Mouse (Mus musculus): Measurements from ENCODE around the gene Clec3b.

The Clec3b gene

DNA sequence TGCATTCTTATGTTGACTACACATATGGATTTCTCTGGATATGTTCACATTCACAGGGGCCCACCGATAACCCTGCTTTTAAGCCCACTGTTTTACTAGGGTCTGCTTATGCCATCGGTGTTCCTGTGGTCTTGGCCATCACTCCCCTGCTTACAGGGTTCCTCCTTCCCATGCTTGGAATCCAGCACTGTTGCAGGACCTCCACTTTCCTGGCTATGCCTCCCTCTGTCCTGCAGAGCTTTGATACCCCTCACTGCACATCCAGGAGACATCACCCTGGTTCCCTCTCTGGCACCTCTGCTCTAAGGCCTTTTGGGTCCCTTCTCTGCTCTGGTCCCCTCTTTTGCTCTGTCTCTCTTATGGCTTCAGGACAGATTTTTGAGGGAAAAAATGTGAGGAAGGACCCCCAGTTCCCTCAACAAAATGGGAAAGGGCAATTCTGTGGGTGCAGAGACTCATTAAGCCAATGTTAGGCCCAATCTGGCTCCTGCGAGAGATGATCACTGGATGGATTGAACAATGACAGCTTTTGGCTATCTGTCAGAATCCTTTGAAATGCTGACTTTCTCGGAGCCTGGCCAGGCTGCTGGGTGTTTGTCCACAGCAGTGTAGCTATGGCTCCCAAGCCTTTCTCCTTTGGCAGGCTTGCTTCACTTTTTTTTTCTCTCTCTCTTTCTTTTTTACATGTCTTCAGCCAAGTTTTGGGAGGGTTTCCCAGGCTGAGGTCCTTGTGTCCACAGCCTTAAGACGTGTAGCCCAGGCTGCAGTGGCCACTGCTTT, at the start of gene Clec3b:
Gene Clec3b, plus strand, starts transcription at position 706 of the 780 bp plus-strand sequence.
- DNase-seq, result no peak

DNA sequence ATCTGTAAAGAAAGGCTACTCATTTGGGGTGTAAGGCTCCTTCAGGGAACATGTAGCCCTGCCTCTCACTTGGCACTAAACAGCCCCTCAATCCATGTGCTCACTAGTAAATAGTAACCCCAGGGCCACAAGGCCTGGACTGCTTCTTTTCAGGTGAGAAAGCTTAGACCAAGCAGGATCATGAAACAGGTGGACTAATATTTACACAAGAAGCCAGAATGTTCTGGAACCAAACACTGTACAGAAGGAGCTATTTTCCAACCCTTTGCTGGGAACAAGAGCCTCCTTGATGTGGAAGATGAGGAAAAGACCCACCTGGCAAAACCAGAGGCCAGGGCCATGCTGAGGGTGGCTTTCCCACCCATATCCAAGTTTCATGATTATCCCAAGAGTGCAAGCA, 47.3 kb upstream of the Clec3b start:
- DNase-seq, result no peak

DNA sequence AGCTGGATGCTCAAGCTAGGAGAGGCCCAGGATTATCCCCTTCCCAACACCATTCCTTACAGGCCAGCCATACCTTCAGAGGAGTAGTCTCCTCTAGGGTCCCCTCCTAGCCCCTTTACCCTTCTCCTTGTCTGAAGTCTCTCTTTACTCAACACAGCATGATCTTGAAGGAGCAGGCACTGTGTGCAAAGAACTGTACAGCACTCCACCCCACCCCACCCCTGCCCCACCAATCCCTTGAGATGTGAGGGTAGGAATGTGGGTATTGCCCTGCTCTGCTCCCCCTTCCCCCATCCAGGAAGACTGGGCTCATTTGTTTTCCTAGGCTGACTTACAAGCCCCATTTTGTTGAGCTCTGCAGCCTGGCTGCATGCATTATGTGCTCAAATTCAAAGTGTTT, 46.4 kb upstream of the Clec3b start:
- no peak for DNase-seq

DNA sequence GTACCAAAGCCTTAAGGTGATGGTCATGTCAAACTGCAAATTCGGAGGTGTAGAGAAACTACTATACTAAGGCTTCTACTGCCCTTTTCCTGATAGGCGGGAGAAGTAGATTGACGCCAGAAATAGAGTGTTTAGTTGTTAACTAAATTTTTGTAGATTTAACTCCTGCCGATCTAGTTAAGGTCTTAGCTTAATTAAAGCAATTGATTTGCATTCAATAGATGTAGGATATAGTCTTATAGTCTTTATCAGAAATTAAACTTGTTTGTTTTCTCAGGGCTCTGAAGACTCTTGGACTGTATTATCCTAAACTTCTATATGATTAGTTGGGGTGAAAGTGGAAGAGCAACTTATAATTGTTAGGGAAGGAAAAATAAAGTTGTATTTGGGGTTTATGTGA, 43.6 kb upstream of the Clec3b start:
- no peak for DNase-seq

DNA sequence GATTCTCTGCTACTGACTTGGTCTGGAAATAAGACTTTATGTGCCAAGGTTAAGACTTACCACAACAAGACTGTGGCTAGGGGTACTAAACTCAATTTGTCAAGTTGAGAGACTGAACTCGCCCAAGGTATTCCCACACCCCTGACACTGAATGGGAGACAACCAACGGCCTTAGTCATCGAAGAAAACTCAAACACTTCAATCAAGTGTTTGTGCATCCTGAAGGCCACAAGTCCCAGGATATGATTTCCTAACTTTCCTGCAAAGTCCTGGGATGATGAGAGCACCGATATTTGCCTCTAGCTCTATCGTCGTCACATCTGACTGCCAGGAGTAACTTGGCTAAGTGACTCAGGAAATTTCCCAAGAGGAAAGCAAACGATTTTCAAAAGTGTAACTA, 41.6 kb upstream of the Clec3b start:
- no peak for DNase-seq

DNA sequence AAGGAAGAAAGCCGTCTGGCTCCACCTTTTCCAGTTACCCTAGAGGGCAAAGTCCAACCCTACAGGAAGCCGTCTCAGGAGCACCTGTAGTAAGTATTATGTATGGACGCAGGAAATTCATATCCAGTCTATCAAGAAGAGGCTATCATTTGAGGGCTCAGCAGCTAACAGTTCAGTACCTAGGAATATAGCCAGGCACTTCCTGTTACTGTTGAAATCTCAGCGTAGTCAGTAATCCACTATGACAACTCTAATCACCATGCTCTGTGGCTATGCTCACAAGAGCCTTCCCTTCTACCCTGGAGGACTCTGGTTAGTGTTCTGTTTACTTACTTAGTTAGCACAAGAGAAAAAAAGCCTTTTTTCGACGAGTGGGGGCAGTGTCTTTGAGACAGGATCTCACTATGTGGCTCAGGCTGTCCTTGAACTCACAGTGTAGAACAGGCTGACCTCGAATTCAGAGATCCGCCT, 39.0 kb upstream of the Clec3b start:
- peak; percentile 17 for DNase-seq

DNA sequence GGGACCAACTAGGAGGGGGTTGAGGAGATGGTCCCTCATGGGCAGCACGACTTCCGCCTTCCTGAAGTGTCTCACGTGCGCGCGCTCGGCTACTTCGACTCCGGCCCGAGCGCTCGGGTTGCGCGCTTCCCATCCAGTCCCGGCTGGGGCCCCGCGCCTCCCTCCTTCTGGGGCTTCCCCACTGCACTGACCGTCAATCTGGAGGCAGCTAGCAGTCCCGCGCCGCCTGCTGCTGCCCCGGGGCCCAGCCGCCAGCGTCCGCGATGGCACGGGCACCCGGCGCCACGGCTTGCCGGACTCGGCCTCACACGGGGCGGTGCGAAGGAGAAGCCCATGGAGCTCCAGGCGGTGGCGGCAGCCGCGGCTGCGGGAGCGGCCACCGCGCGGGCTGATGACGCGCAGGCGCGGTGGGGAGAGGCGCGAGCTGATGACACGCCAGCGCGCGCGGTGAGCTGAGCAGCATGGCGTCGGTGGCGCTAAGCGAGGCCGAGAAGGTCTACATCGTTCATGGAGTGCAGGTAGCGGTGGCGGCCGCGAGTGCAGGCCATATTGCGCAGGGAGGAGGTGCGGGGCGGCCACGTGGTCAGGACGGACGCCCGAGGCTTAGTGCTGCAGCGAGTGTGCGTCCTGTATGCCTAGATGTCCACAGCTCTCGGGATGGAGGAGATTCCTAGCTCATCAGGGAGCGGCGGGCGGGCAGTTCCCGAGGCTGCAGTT, 37.8 kb upstream of the Clec3b start, which contains the start of the genes Zdhhc3 and Exosc7:
Gene Zdhhc3, minus strand, starts transcription at position 401 of the 717 bp plus-strand sequence.
Gene Exosc7, plus strand, starts transcription at position 411 of the 717 bp plus-strand sequence.
- peak; percentile 95 for DNase-seq

DNA sequence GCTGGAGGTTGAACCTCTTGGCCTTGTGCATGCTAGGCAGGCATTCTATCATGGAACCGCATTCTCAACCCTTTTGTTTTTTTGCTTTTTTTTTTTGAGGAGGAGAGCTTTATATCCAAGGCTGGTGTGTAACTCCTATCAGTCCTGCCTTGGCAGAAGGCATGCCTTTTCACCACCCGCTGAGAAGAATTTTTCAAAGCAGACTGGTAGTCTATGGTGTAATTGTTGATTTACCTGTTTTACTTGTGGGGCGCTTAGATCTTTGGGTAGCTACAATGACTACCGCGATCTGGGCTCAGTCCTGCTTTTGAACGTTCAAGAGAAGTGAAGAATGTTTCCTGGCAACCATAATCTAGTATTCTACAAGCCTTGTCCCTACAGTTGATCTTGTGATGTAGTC, 36.8 kb upstream of the Clec3b start:
- DNase-seq, result no peak

DNA sequence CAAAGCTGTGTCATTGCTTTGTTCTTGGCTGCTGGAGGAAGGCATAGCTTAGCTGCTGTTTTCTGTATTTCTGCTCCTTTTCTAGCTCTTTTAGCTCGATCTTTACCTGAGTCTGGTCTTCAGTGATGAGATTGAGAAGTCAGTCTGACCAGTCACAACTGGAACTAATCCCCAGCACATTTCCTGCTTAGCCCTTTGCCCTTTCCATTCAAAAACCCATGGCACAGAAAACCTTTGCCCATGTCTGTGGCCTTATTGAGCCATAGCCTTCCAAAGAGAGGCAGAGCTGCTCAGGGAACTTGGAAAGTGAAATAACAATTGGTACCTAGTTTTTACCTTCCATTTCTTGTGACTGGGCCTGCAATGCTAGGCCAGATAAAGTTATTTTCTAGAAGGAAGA, 35.2 kb upstream of the Clec3b start:
- DNase-seq, result no peak

DNA sequence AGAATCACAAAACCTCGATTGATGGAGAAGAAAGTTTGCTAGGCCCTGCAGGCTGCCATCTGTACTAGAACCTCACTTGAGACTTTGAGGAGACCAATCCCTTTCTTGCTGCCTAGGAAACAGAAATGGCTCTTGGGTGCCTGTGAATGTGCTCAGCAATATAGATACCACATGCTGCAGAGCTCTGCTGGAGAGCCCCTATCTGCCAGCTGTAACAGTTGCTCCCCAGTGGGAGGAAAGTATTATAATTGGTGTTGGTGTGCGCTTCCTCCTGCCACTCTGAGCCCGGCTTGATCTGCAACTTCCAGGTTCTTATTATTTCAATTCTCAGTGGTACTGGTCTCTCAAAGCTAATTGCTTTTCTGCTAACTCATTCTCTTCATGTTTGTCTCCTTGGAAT, 27.7 kb upstream of the Clec3b start:
- no peak for DNase-seq

DNA sequence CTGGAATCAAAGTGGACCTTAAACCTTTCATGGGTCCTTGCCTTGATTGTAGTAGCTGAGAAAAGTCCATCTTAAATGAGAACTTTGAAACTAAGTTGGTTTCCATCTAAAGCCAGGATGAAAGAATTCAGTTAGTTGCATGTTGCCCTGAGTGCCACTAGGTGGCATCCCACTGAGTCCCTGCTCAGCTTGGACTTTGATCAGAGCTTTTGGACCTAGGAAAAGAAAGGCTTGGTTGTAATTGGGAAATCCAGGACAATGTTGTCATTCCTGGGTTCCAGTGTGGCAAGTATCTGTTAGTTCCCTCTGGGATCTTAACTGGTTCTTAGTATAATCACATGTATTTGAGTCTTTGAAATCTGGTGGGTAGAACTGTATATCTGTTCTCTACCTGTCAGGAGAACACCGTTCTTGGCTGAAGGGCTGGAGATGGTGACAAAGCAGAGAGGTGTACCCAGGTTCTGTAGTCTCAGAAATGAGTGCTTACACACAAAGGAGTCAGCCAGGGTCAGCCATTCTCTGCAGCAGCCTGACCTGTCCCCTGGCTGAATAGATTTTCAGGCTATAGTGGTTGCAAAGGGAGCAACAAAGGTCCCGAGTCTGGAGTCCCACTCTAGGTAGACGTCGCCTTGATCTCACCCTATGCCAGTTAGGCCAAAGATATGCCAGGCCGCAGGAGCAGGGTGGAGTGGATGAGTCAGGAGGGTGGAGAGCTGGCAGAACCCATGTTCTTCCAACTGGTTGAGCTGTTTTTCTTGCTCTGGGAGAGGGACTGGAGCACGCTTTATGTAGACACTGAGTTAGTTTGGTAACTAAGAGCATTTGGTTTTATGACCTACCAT, 27.0 kb upstream of the Clec3b start:
- peak; percentile 38 for DNase-seq

DNA sequence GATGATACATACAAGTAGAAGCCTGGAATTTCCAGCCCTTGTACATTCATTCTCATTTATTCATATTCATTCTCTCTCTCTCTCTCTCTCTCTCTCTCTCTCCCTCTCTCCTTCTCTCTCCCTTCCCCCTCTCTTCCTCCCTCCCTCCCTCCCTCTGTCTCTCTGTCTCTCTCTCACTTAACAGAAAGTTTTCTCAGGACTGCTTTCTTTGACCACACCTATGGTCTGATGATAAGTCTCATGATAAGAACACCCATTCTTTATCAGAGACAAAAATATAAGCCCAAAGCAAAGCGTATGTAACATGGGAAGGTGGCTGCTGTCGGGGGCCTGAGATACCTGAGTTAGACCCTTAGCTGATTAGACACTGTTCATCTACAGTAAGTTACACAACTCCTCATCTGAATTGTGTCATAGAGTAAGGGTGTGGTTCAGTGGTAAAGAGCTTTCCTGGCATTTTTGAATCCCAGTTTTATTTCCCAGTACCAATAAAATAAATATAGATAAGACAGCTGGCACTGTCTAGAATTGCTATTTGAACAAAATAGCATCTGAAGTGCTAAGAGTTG, 26.2 kb upstream of the Clec3b start:
- DNase-seq, result no peak

DNA sequence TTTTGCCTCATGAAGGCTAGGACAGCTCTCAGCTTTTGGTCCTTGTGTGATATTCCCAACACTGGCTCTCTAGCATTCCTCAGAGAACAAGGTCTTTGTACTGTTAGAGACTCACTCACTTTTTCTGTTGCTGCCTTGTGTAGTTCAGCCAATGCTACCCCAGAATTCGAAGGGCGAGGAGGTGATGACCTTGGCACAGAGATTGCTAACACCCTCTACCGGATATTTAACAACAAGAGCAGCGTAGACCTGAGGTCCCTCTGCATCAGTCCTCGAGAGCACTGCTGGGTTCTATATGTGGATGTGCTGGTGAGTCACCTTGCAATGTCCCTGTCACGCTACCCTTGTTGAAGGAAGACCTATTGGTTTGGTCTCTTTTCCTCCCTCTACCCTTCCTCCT, 23.1 kb upstream of the Clec3b start:
- no peak for DNase-seq

DNA sequence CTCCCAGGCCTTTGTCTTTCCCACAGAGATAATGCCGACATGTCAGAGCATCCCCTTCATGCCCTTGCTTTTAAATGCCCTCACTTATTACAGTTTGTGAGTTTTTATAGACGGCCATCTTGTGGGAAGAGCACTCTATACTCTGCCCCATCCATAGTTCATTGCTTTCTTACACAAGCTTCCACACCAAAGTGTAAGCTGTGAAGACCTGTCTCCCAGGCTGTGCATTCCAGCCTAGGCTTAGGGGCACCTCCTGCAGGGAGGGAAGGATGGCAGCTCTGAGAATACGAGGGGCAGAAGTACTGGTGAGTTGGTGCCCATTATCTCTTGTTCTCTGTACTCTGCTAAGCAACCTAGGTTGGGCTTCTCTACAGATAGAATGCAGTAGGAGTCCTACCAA, 17.8 kb upstream of the Clec3b start:
- no peak for DNase-seq

DNA sequence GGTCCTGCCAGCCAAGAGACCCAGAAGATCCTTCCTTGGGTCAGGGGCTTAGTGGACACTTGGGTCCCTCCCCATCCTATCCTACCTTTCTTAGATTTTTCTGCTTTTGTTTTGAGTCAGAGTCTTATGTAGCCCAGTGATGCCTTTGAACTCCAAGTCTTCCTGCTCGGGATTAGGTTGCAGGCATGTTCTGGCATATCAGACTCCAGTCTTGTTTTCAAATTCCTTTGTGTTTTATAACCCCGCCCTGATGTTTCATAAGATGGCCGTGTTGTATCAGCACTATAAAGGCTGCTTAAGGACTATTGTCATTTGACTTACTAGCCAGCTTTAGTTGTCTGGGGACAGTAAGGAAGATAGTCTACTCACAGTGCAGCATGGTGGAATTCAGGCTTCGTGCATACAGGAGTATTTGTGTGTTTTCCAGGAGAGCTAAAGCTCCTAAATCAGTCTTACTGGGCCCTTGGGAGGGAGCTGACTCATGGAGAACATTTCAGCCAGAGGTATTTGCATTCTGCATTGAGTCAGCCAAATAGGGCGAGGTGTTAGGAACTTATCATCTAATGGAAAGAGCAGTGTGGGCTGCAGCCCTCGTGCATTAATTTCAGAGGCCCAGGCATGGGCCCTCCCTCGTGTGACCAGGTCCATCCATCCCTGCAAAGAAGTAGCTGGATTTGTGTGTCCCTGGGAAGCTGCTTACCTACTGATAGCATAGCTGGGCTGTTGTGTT, 13.6 kb upstream of the Clec3b start:
- DNase-seq, result no peak

DNA sequence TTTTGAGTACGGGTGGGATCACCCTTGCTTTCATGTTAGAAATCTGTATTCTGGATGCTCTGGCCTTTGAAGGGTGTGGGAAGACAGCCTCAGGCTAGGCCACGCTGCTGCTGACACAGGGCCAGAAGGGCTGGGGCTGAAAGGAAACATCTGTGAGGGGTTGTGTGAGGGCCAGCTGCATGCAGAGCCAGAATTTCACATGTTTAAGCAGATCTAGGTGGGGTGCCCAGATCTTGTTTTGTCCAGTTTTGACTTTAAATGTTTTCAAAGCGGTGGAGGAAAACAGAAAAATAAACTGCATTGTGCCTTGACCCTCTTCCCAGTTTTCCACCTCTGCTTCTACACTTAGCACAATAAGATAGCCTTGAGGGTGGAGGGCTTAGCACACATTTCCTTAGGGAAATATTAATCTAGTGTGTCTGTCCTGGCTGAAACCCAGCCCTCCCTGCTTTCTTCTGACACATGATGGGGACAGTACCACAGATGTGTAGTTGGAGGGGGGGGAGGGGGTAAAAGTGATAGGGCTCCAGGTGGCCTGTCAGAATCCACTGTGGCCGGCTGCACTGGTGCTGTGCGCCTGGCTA, 11.8 kb upstream of the Clec3b start:
- no peak for DNase-seq

DNA sequence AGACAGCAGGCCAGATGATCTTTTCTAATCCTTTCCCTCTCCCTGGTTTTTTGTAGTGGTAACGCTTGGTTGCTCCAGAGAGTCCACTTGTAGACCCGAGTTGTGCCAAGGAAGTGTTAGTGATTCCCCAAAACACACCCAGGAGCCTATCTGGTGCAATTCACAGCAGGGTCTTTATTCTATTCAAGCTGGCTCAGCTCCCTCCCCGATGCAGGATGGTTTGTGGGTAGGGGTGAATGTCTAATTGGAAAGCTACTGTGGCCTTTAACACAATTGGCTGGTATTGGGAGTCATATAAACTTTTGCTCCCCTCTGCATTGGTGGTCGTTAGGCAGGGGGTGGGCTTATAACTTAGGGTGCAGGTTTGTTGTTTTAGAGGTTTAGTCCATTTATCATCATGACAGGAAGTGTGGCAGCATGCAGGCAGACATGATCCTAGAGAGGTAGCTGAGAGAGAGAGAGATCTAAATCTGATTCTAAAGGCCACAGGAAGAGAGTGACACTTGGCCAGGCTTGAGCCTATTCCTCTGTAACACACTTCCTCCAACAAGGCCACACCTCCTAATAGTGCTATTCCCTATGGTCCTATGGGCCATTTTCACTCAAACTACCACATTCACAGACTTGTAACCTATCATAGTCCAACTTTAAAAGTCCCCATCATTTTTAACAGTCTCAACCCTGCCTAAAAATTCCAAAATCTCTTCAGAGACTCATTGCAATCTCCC, 10.7 kb upstream of the Clec3b start:
- no peak for DNase-seq

DNA sequence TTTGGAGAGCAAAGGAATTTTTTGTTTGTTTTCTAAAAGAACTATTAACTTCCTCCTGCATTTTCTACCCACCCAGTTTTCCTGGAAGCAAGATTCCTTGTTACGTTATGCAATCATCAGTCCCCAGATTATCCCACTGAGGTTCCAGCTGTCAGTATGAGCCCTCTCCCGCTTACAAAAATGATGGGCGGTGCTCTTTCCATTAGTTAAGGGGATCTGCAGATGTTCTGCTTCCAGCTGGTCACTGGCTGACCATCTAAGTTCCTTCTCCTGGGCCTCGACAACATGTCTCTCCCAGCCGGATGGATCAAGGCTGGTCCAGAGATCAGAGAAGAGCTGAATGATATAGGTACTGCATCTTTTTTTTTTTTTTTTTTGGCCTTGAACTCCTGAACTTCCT, 2.3 kb upstream of the Clec3b start:
- no peak for DNase-seq

DNA sequence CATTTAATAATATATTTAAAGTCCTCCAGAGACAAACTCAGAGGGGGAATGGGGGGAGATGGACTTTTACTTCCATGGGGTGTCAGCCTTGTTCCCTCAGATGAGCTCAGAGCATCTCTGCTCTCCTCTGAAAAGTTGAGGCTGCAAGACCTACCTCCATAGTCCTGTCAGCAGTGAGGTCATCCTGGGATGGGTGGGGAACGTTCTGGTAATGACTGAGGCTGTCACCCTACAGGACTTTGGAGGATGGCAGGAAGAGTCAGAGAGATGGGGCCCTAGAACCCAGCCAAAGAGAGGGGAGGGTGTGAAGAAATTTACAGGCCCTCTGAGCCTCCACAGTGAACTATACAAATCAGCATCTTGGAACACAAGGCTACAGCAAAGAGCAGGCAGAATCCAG, 815 bp downstream of the Clec3b start:
- no peak for DNase-seq

DNA sequence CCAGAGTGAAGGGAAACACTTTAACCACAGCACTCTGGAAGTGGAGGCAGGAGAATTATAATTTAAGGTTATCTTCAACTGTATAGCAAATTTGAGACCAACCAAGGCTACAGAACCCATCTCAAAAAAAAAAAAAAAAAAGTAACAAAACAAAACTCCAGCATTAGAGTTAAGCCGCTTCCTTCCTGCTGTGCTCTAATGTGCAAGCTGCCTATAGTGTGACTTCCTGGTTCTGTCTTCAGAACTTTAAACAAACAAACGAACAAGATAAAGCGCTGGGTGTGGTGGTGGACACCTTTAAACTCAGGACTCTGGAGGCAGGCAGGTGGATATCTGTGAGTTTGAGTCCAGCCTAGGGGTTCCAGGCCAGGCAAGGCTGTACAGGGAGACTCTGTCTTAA, 1.3 kb downstream of the Clec3b start:
- no peak for DNase-seq

DNA sequence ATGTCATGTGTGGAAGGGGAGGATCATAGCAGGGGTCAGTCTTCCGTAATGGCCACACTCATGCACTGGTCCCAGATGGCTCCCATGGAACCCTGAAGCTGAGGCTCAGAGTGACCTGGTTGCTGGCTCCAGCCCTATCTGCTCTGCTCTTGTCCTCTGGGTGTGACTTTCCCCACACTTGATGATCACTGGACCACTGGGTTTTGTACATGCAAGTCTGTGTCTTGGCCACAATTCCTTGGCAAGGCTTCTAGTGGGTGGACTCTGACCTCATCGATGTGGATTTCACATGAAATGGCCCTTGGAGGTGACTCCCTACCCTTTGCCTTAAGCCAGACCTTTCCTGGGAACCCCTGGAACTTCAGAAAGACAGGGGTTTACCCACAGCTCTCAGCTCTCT, 2.4 kb downstream of the Clec3b start:
- DNase-seq, result no peak

Data from embryo, embryonic 11 days (tissue).